8 mouse cellular contexts compared by ENCODE assay signal in genomic region chr12:25092027-25092704, GRCm38 (mm10). TPM values are rescaled to one million over a fixed set of nuclear protein-coding genes. Genes with fewer than 3 reads are reported as not detected.
A peak's percentile ranks its signal among the peaks of the same experiment; 100 is the strongest.
DNase-seq lines count a peak whose midpoint lies in the region; ATAC-seq lines count a peak whose summit lies in the region.

No protein-coding gene starts in this region.

- intact Hi-C loops in gastrocnemius, postnatal 14 days (cut with DNase I; ENCODE audit: low total_unique reads): loop anchor here (5.0 to 10.0 kb wide), 2 partner anchors 325 to 983 kb away; no protein-coding TSS in a partner anchor
- intact Hi-C loops in left cerebral cortex, postnatal 14 days (cut with DNase I): loop anchor here (1.0 to 10.0 kb wide), 6 partner anchors 323 to 1187 kb away; no protein-coding TSS in a partner anchor

- peak; percentile 57 for ATAC-seq in common myeloid progenitor, adult 5-6 weeks (replicated peaks; ENCODE audit: low read depth, poor library complexity, severe bottlenecking)
- ATAC-seq in inflammation-experienced regulatory T-cells, adult 6 months: peak; percentile 27

- DNase-seq in T-cell, adult 2 months (ENCODE audit: low spot score): peak; percentile 83
- DNase-seq in gastrocnemius, postnatal 14 days: peak; percentile 82
- DNase-seq in left cerebral cortex, postnatal 14 days (ENCODE audit: low spot score in 2 of 2): peak; percentile 90 to 95
- peak; percentile 93 for DNase-seq in mesoderm, embryonic 11.5 days (ENCODE audit: low read depth, low spot score)
- DNase-seq in right cerebral cortex, postnatal 36 days (ENCODE audit: low spot score in 2 of 2): peak; percentile 82 to 83
- peak; percentile 87 for DNase-seq in yolk sac, embryonic 10.5 days (ENCODE audit: low spot score)

RNA-seq across cellular contexts. Expression of gene Id2, which starts 4.8 kb away (rescaled TPM):
- total RNA-seq in common myeloid progenitor, adult 5-6 weeks (2017): 7.9 and 11.7 TPM in 2 replicates
- total RNA-seq in gastrocnemius, postnatal 14 days (2021): 1 to 10 TPM; 6.5 to 8.0 TPM
- polyA plus RNA-seq in inflammation-experienced regulatory T-cells, adult 6 months (2017; shearing (Covaris generic)): 1,000 to 10,000 TPM in 1 of 3 experiments, 100 to 1,000 TPM in 2; 414 to 1,496 (median 414) TPM
- total RNA-seq in left cerebral cortex, postnatal 14 days (2021): 100 to 1,000 TPM; 166 to 175 TPM

Comparison
In these comparisons a context has a peak if more than half of its experiments do, and no peak if none do; other contexts are left out.
1. Peak in every context shown above with its lines: DNase-seq and ATAC-seq.
2. RNA of gene Id2, which starts 4.8 kb away (total RNA-seq): 166 to 175 TPM in left cerebral cortex, postnatal 14 days; 6.5 to 8.0 TPM in gastrocnemius, postnatal 14 days and 7.9 to 11.7 TPM in common myeloid progenitor, adult 5-6 weeks; every median in the first group is over 10 times any median in the second.